Mouse (Mus musculus) cerebellum, adult 9-11 months (tissue): ENCODE results near the gene Acan.

ENCODE experiments used
- DNase-seq: peaks from one replicate; pipeline ENCODE4 v3.0.0; 2022

Acan gene

GRCm38 (mm10) chr7:79139891-79140591, 86.8 kb downstream of the Acan start:
- DNase-seq, result no peak

DNA sequence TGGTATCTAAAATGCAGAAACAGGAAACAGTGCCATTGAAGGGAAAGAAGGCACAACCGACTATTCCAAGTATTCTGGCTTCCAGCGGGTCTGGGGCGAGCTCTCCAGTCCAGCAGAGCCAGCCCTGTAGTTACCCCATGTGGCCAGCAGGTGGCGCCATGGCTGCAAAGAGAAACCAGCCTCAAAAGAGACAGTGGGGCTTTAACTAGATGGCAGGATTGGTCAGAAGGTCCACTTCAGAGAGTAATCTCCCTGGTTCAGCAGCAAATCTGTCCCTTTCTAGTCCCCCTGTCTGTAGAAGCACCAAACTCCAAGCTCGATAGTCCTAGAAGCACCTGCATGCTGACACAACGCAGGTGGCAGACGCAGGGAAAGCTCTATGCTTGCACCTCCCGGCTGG, 87.6 kb downstream of the Acan start:
- peak; percentile 59 for DNase-seq

- DNase-seq, result no peak
These were observed 93.9 kb downstream of the Acan start for GRCm38 (mm10) chr7:79147011-79147837.

DNA sequence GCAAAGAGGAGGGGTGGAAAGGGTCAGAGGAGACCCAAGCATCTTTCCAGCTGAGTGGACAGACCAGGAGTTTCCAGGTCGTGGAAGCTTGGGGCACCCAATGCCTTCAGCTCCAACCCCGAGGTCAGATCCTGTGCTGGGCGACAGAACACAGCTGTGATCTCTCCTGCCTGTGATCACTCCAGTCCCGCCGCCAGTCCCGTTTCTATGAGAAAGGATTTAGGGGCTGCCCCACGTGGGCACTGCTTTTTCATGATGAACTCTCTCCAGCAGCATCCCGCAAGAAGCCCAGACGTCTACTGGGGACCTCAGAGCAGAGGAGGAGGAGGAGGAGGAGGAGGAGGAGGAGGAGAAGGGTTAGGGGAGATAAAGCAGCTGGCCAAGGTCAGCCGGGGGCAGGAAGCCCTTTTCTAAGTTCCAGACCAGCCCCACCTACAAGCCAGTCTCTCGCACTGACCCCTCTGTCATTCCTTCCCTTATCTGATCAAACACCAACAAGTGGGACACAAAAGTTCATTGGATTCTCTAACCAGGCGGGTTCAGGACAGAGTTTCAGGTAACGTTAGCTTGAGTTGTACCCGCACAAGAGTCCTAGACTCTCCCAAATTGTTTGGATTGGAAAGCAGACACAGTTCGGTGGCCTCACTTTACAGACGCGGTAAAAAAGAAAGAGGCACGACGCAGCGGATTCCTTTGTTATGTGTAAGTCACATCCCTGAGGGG, 94.8 kb downstream of the Acan start:
- no peak for DNase-seq

DNA sequence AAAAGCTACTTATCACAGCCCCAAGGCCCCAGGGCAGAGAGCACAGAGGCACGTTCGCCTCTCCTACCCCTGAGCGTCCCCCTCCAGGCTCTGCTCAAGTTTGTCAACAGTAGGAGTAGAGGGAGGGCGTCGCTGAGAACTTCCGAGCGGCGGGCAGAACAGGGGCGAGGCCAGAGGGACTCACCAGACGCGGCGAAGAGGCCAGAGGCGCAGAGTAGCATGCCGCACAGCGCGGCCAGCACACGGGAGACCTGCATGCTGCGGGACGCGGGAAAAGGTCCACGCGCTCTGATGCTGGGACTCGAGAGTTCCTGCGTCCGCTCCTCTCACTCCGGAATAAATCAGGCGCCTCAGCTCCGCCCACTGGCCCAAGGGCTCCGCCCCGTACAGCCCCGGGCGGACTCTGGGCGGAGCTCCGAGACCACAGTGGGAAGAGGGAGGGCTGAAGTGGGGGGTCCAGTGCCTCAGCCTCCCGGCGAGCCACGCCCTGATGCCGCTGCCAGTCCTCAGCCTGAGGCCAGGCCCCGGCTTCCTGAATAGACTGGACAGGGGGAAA, 95.5 kb downstream of the Acan start, which contains the start of gene Mfge8:
Mfge8 (minus strand) TSS at position 350 of the 556 bp plus-strand sequence.
- DNase-seq, result peak; percentile 52

- no peak for DNase-seq
These were observed 96.2 kb downstream of the Acan start for GRCm38 (mm10) chr7:79149522-79149921.

- DNase-seq, result no peak
These were observed 106.1 kb downstream of the Acan start for GRCm38 (mm10) chr7:79159406-79159805.
